Mouse (Mus musculus) adrenal gland, adult 18-20 months (tissue): ENCODE data around the gene Olfr231. TPM values are rescaled to one million over a fixed set of nuclear protein-coding genes. Genes with fewer than 3 reads are reported as not detected.

Experiments used
- DNase-seq, 2 experiments: peaks; one replicate each; pipeline ENCODE4 v3.0.0; 2021 to 2022; ENCODE audit warnings: low spot score in 2 of 2
- long read RNA-seq, 2 experiments: library from polyadenylated mRNA; stranded (forward); transcript quantifications; one replicate each; pipeline ENCODE4 v2.0.0; 2021
- total RNA-seq, 2 experiments: library from RNA; stranded (reverse); gene quantifications; 1 replicate in 1 of 2; 2 replicates in 1 of 2; pipeline ENCODE4 v1.2.3; 2021

Olfr231 gene
- not detected for total RNA-seq
- long read RNA-seq, experiment 1 = 0 reads
- long read RNA-seq, experiment 2 = 0 reads

DNA sequence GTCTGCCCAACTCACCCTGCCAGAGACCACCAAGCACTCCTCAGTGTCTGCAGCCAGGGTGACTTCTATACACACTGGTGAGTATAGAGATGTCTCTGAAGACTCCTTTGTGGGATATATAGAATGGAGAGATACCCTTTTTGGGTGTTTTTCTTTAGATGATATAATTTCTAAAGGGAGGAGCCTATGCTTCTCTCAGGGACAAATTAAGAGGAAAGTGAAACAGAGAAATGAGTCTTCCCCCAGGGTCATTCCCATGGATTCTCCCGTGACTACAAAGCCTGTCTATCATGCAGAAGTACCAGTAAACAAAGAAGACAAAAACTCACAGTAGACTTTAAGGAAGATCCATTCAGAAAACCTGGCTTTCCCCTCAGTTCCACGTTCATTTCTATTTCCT, at the start of gene Olfr231:
Gene Olfr231, minus strand, starts transcription at position 101 of the 400 bp plus-strand sequence.
- no peak for DNase-seq

DNA sequence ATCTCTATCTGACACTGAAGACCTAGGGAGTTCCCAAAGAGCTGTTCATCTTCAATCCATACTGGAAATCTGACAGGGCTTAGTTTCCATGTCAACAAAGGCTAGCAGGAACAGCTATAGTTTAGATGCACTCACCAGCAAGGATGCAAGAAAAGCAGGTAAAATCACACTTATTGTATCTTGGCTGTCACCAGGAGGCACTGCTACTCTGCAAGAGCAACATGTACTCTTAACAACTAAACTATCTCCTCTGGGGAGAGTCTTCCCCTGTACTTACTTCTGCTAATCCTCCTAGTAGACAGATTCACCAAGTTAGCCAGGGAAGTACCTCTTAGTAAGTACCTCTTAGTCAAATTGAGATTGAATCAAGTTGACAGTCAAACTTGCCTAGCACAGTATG, 48.1 kb upstream of the Olfr231 start:
- DNase-seq = no peak

DNA sequence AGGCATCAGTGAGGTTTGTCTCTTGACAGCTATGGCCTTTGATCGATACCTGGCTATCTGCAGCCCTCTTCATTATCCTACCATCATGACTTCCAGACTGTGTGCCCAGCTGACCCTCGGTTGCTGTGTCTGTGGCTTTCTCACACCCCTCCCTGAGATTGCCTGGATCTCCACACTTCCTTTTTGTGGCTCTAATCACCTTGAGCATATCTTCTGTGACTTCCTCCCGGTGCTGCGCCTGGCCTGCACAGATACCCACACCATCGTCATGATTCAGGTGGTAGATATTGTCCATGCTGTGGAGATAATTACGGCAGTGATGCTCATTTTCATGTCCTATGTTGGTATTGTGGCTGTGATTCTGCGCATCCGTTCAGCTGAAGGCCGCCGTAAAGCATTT, 38.1 kb upstream of the Olfr231 start:
- no peak for DNase-seq

DNA sequence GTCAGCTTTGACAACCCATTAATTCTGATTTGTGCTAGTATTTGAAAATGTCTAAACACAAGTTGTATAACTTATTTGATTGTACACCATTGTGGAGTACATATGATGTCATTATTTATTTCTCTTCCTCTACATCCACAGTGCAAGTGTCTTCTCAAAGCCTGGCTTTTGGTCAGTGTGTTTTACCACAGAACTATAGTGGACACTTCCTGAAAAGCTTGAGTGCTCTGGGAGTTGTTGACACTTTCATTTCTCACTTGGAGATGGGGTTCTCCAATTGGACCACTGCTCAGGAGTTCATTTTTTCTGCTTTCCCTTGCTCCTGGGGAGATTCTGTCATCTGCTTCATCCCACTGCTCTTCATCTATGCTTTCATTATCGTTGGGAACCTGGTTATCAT, 37.5 kb upstream of the Olfr231 start:
- DNase-seq = no peak

DNA sequence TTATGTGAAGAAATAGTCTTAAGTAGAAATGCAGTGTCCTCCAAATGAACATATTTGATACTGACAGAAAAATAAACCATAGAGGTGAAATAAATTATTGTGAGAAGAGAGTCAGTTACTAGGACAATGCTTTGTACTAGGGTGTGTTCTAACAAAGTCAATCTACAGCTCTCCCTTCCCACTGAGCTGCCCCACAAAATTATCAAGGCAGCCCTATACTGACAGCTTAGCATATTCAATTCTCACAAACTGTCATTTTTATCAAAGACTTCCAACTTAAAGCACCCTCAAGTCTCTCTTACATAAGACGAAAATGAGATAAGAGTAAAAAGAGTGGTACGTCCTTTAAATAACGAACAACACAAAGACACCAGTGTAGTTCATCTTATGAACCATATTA, 36.7 kb upstream of the Olfr231 start:
- DNase-seq = no peak

DNA sequence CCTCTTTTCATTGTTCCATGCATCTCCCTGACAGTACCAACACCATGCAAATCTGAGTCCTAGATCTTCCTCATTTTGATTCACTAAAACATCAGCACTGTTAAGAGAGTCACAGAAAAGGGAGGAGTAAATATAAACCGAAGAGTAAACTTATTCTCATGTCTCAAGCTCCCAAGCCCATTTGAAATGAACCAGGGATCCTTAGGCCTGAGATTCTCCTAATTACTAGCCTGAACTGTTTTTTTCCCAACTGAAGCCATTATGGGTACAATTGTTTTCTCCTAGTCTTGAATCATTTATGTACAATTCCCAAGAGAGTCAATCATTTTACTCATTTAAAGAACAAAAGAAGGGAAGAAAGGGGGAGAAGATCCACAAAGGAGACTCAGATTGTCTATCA, 34.4 kb upstream of the Olfr231 start, which contains the start of gene Olfr420:
Gene Olfr420, plus strand, starts transcription at position 301 of the 400 bp plus-strand sequence.
- DNase-seq = no peak

DNA sequence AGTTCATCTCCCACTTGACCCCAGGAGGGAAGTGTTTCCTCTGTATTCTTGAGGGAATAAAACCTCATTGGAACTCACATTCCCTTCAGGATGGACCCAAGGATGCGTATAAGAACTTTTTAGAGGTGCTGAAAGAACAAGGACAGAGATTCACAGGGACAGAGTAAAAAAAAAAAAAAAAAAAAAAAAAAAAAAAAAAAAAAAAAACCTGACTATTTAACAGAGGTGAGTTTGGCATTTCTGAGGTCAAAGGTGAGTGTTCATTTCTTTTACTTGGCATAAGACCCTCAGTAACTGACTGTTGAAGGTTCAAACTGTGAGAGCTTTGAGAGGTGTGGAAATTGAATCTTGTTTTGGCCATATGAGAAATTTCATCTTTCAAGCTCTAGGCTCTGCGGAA, 28.3 kb upstream of the Olfr231 start:
- DNase-seq = no peak

DNA sequence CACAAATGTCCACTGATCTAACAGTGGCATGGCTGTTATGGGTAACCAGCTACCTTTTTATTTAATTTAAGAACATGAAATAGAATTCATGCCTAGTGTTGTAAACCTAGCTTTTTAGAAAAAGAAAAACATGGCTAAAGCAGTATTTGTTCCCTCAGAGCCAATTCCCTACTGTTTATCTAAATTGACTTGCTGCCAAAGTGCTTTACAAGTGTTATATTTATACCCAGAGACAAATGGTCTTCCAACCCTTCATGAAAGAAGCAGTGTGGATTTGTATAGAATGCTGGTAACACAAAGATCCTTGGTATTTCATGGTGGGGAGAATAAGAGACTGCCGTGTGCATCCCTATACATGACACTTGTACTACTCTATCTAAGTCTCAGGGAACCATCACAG, 25.7 kb upstream of the Olfr231 start:
- DNase-seq = no peak

DNA sequence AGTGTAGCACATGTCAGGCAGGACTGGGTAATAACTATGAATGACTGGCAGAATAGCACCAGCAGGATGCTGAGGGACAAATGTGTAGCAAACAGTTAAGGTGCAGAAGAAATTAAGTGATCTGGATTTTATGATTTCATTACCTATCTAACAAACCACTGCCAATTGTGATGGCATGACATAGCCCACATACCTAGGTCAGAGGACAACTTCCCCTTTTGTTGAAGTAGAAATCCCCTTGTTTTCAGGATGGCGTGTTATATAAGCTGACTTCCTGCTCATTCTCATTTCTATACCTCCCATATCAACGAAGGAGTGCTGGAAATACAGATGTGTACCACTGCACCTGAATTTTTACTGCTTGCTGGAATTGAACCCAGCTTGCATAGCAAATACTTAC, 20.4 kb upstream of the Olfr231 start:
- DNase-seq = no peak

DNA sequence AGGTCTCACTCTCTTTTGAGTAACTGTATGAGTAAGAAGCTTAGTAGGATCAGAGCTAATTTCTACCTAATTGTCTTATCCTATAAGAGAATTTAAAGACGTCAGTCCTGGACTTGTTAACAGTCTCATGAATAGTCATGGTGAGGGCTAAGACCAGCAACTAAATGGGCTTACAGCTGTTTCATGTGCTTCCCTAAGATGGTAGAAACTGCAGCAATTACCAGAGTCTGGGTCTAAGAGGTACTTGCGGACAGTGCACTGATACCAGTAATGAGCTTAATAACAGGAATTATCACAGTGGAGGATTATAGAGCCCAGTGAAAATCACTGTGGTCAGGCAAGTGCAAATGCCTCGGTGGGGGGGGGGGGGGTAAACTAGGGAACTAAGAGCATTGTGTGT, 11.0 kb upstream of the Olfr231 start:
- DNase-seq = no peak

DNA sequence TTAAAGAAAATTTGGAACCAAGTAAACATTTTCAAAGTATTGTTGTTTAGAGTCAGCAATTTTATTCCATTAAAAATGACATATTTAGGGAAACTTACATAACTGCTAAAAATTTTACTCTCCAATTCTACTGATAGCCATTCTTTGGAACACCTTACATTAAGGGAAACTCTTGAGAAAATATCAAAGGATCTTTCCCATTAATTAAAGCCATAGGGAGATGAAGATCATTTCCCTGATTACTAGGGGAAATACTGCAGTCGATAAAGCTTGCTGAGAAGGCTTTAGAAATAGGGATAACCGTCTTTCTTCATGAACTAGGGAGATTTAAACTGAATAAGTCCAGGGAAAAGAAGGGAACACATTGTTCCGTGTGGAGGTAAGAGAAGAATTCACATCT, 10.3 kb upstream of the Olfr231 start, which contains the start of gene Olfr424:
Gene Olfr424, plus strand, starts transcription at position 301 of the 400 bp plus-strand sequence.
- no peak for DNase-seq

DNA sequence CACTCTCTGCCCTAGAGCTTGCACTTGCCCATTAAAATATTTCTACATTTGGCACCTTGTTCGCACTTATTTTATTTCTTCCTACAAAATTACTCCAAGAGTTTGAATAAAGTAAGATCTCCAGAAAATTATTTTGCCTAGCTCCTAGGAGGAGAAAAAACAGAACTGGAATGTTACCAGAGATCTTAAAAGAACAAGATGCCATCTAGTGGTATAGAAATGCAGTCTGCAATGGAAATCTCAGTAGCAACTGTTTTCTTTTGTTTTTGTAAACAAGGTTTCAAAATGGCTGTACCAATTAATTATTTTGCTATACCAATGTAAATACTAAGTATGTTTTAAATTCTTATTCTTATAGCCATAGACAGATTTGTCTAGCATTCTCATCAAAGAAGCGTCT, 17.2 kb downstream of the Olfr231 start:
- no peak for DNase-seq

DNA sequence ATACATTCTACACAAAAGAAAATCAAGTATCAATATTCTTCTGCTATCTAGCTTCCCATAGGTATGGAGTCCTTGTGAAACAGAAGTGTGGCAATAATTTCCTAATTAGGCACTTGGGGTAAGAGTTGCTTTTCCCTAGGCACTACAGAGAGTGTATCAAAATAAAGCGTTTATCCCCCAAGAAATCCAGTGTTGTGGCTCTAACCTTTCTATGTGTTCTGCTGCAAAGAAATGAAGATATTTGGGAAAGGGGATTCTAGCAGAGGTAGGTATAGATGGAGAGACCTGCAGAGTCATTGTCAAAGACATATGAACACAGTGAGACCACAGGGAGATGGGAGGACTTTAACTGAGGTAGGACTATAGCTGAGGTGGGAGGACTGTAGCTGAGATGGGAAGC, 24.4 kb downstream of the Olfr231 start, which contains the start of gene Olfr427:
Gene Olfr427, plus strand, starts transcription at position 301 of the 400 bp plus-strand sequence.
- DNase-seq = no peak

DNA sequence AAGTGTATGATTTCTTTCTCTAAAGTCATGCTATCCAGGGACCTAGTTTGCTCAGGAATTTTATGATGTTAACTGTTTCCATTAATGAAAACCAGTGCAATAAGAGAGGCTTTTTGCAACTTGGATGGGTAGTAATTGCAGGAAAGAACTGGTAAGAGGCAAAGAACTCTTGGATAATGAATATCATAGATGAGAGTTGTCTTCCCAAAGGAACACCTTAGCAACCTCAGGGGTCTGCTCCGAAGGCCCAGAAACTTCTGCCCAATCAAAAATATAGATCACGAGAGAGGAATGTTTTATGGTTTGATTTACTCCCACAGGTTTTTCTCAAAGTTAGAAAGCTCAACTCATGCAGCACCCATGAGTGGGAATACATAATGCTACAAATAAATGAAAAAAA, 36.9 kb downstream of the Olfr231 start, which contains the start of gene Olfr429:
Gene Olfr429, plus strand, starts transcription at position 301 of the 400 bp plus-strand sequence.
- no peak for DNase-seq

DNA sequence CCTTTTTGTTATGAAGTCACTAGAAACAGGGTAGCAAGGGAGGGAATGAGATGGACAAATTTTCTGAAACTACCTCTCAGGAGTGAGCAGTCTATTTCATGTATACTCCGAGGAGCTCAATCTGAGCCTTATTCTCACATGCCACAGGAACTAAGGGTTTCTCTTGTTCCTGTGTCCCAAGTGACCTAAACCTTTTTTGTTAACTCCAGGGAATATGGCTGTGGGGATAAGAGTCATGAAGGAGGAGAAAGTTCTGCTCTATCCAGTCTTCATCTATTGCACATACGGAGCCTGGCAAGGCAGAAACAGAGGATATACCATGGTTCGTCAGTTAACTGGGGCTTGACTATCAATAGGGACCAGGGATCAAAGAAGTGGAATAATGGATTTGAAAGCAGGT, 54.7 kb downstream of the Olfr231 start, which contains the start of gene Olfr430:
Gene Olfr430, plus strand, starts transcription at position 301 of the 400 bp plus-strand sequence.
- DNase-seq = no peak

Other genes with a start within 250 kb of the Olfr231 start
- 1 to 10 TPM; 3.1 to 5.3 TPM for gene Ifi211, start 208.1 kb downstream of the Olfr231 start, total RNA-seq
- 10 to 100 TPM; 14.6 to 15.3 TPM for gene Mndal, start 178.7 kb downstream of the Olfr231 start, total RNA-seq
- 10 to 100 TPM; 10.3 to 14.7 TPM for gene Ifi203, start 178.5 kb downstream of the Olfr231 start, total RNA-seq
- not detected for gene Ifi202b, start 138.4 kb downstream of the Olfr231 start, total RNA-seq
- 10 to 100 TPM in 1 of 2 experiments, 1 to 10 TPM in 1; 6.8 to 16.8 TPM for gene Ifi205, start 89.4 kb downstream of the Olfr231 start, total RNA-seq
- not detected for gene Olfr433, start 80.5 kb downstream of the Olfr231 start, total RNA-seq
- gene Olfr432, start 72.0 kb downstream of the Olfr231 start, total RNA-seq = not detected
- not detected for gene Olfr430, start 54.6 kb downstream of the Olfr231 start, total RNA-seq
- gene Olfr429, start 36.8 kb downstream of the Olfr231 start, total RNA-seq = not detected
- not detected for gene Olfr427, start 24.3 kb downstream of the Olfr231 start, total RNA-seq
- gene Olfr424, start 10.4 kb upstream of the Olfr231 start, total RNA-seq = not detected
- gene Olfr420, start 34.5 kb upstream of the Olfr231 start, total RNA-seq = not detected
- gene Spta1, start 51.6 kb upstream of the Olfr231 start, total RNA-seq = under 1 TPM; 0.23 to 0.67 TPM
- not detected for gene Olfr419, start 130.9 kb upstream of the Olfr231 start, total RNA-seq
- not detected for gene Mptx1, start 209.4 kb upstream of the Olfr231 start, total RNA-seq
- not detected for gene Olfr417, start 244.0 kb upstream of the Olfr231 start, total RNA-seq